Mouse (Mus musculus): ENCODE data around the gene March2. TPM values are rescaled to one million over a fixed set of nuclear protein-coding genes. Genes with fewer than 3 reads are reported as not detected.

March2 gene
- polyA plus RNA-seq, 1 experiment: 147 TPM

Other genes with a start within 250 kb of the March2 start
- gene Adamts10, start 194.5 kb downstream of the March2 start, polyA plus RNA-seq (2012; ENCODE audit: insufficient read depth, insufficient read length, missing spikeins): 4.9 and 11.8 TPM in 2 replicates
- 1.8 and 5.0 TPM in 2 replicates for gene Myo1f, start 163.0 kb downstream of the March2 start, polyA plus RNA-seq (2012; ENCODE audit: insufficient read depth, insufficient read length, missing spikeins)
- 13.6 and 15.9 TPM in 2 replicates for gene Zfp414, start 89.6 kb downstream of the March2 start, polyA plus RNA-seq (2012; ENCODE audit: insufficient read depth, insufficient read length, missing spikeins)
- gene Pram1, start 80.6 kb downstream of the March2 start, polyA plus RNA-seq (2012; ENCODE audit: insufficient read depth, insufficient read length, missing spikeins): 0.59 TPM in 1 of 2 replicates, not detected in the other
- 130 and 183 TPM in 2 replicates for gene Hnrnpm, start 31.8 kb downstream of the March2 start, polyA plus RNA-seq (2012; ENCODE audit: insufficient read depth, insufficient read length, missing spikeins)
- gene Rab11b, start 41.9 kb upstream of the March2 start, polyA plus RNA-seq (2012; ENCODE audit: insufficient read depth, insufficient read length, missing spikeins): 73.4 and 85.4 TPM in 2 replicates
- gene Angptl4, start 63.2 kb upstream of the March2 start, polyA plus RNA-seq (2012; ENCODE audit: insufficient read depth, insufficient read length, missing spikeins): 243 and 355 TPM in 2 replicates
- 16.2 and 37.3 TPM in 2 replicates for gene Kank3, start 91.8 kb upstream of the March2 start, polyA plus RNA-seq (2012; ENCODE audit: insufficient read depth, insufficient read length, missing spikeins)
- gene Rps28, start 105.9 kb upstream of the March2 start, polyA plus RNA-seq (2012; ENCODE audit: insufficient read depth, insufficient read length, missing spikeins): 587 and 667 TPM in 2 replicates
- gene Ndufa7, start 105.9 kb upstream of the March2 start, polyA plus RNA-seq (2012; ENCODE audit: insufficient read depth, insufficient read length, missing spikeins): 1,002 and 1,055 TPM in 2 replicates
- gene Cd320, start 124.4 kb upstream of the March2 start, polyA plus RNA-seq (2012; ENCODE audit: insufficient read depth, insufficient read length, missing spikeins): 21.6 and 25.3 TPM in 2 replicates
- not detected in 2 replicates for gene Gm7029, start 155.2 kb upstream of the March2 start, polyA plus RNA-seq (2012; ENCODE audit: insufficient read depth, insufficient read length, missing spikeins)
- gene Kifc1, start 172.0 kb upstream of the March2 start, polyA plus RNA-seq (2012; ENCODE audit: insufficient read depth, insufficient read length, missing spikeins): not detected in 2 replicates
- not detected in 2 replicates for gene Platr17, start 186.5 kb upstream of the March2 start, polyA plus RNA-seq (2012; ENCODE audit: insufficient read depth, insufficient read length, missing spikeins)
- gene Daxx, start 190.7 kb upstream of the March2 start, polyA plus RNA-seq (2012; ENCODE audit: insufficient read depth, insufficient read length, missing spikeins): 13.6 and 26.9 TPM in 2 replicates
- 75.7 and 99.3 TPM in 2 replicates for gene Tapbp, start 197.2 kb upstream of the March2 start, polyA plus RNA-seq (2012; ENCODE audit: insufficient read depth, insufficient read length, missing spikeins)
- 9.5 and 11.1 TPM in 2 replicates for gene Zbtb22, start 197.2 kb upstream of the March2 start, polyA plus RNA-seq (2012; ENCODE audit: insufficient read depth, insufficient read length, missing spikeins)
- 16.4 and 20.2 TPM in 2 replicates for gene Rgl2, start 210.9 kb upstream of the March2 start, polyA plus RNA-seq (2012; ENCODE audit: insufficient read depth, insufficient read length, missing spikeins)
- gene Pfdn6, start 221.7 kb upstream of the March2 start, polyA plus RNA-seq (2012; ENCODE audit: insufficient read depth, insufficient read length, missing spikeins): 83.2 and 131 TPM in 2 replicates
- 6.6 and 10.1 TPM in 2 replicates for gene Wdr46, start 222.0 kb upstream of the March2 start, polyA plus RNA-seq (2012; ENCODE audit: insufficient read depth, insufficient read length, missing spikeins)
- 2.2 and 2.4 TPM in 2 replicates for gene B3galt4, start 232.8 kb upstream of the March2 start, polyA plus RNA-seq (2012; ENCODE audit: insufficient read depth, insufficient read length, missing spikeins)
- 23.9 and 29.3 TPM in 2 replicates for gene Vps52, start 237.1 kb upstream of the March2 start, polyA plus RNA-seq (2012; ENCODE audit: insufficient read depth, insufficient read length, missing spikeins)
- 635 and 763 TPM in 2 replicates for gene Rps18, start 237.3 kb upstream of the March2 start, polyA plus RNA-seq (2012; ENCODE audit: insufficient read depth, insufficient read length, missing spikeins)

Measured in brown adipose tissue, adult 24 weeks (tissue).